10 mouse cellular contexts compared by ENCODE assay signal in genomic region chr4:132292988-132293387, GRCm38 (mm10). TPM values are rescaled to one million over a fixed set of nuclear protein-coding genes. Genes with fewer than 3 reads are reported as not detected.
A peak's percentile ranks its signal among the peaks of the same experiment; 100 is the strongest.
DNase-seq lines count a peak whose midpoint lies in the region; ATAC-seq and TF ChIP-seq lines count a peak whose summit lies in the region.
"Had no signal": no experiment of that assay in that cellular context is flagged by ENCODE, and none has a peak within 500 bp of the region (broad histone marks: within the 10 kb centered on the region; RNA-seq: fewer than 3 reads in every experiment).

No protein-coding gene starts in this region.

- no peak overlapping the region for H3K4me2 ChIP-seq in heart, postnatal 0 days (ENCODE audit: low read depth, low read length)
- no peak overlapping the region for H3K4me2 ChIP-seq in midbrain, postnatal 0 days (ENCODE audit: low read depth, low read length, poor library complexity, severe bottlenecking)
- H3K4me2 ChIP-seq in midbrain, embryonic 11.5 days, result no peak overlapping the region
- H3K4me2 ChIP-seq in lung, postnatal 0 days (replicated peaks; ENCODE audit: low read depth, low read length), result no peak overlapping the region
- H3K4me2 ChIP-seq in midbrain, embryonic 15.5 days, result no peak overlapping the region
- H3K4me2 ChIP-seq in forebrain, embryonic 12.5 days, result no peak overlapping the region
- H3K4me2 ChIP-seq: liver, embryonic 13.5 days had no signal

- peak; percentile 61 for DNase-seq in heart, postnatal 0 days (ENCODE audit: low spot score)
- DNase-seq in heart, postnatal 25 days (ENCODE audit: low spot score), result no peak
- peak; percentile 70 for DNase-seq in midbrain, postnatal 0 days (ENCODE audit: low spot score)
- no peak for DNase-seq in midbrain, embryonic 11.5 days (ENCODE audit: low spot score, missing footprints)
- DNase-seq in adrenal gland, adult 2 months, result peak; percentile 53
- peak; percentile 73 for DNase-seq in lung, postnatal 0 days (ENCODE audit: low spot score)
- DNase-seq: liver, embryonic 13.5 days had no signal

- intact Hi-C loops in heart, postnatal 25 days (cut with DNase I), result loop anchor here (1.0 to 5.0 kb wide), 3 partner anchors 52 to 219 kb away; partner anchors contain the start of gene Sesn2

- ATAC-seq in heart, postnatal 0 days (ENCODE audit: insufficient read depth, low read depth), result peak; percentile 75
- ATAC-seq in midbrain, postnatal 0 days (ENCODE audit: low FRiP score), result no peak
- ATAC-seq in midbrain, embryonic 11.5 days (ENCODE audit: low FRiP score), result no peak
- ATAC-seq in lung, postnatal 0 days, result peak; percentile 58; the same call in 1 of the 2 replicates
- ATAC-seq in midbrain, embryonic 15.5 days (replicated peaks), result no peak
- ATAC-seq in forebrain, embryonic 12.5 days (ENCODE audit: low FRiP score), result no peak

- 0 out of 2 replicates have a peak overlapping the region, but pooled peaks have one; percentile 4 for H3K27ac ChIP-seq in heart, postnatal 0 days (ENCODE audit: low read depth)
- H3K27ac ChIP-seq in midbrain, postnatal 0 days (ENCODE audit: low read depth, low read length), result no peak overlapping the region
- no peak overlapping the region for H3K27ac ChIP-seq in midbrain, embryonic 11.5 days (ENCODE audit: low read depth, low read length)
- H3K27ac ChIP-seq in lung, postnatal 0 days (ENCODE audit: low read length), result no peak overlapping the region
- H3K27ac ChIP-seq in midbrain, embryonic 15.5 days, result no peak overlapping the region
- no peak overlapping the region for H3K27ac ChIP-seq in forebrain, embryonic 12.5 days
- H3K27ac ChIP-seq: liver, embryonic 13.5 days had no signal

- TF ChIP-seq EP300 in heart, postnatal 0 days (IDR thresholded peaks at IDR 0.05; ENCODE audit: low read depth), result no peak
- no peak for TF ChIP-seq EP300 in lung, postnatal 0 days (IDR thresholded peaks at IDR 0.05)

- H3K36me3 ChIP-seq in heart, postnatal 0 days (replicated peaks; ENCODE audit: control insufficient read depth, insufficient read depth, low read length), result peaks cover 32% of the 10 kb centered on the region
- peaks cover 29% of the 10 kb centered on the region for H3K36me3 ChIP-seq in midbrain, postnatal 0 days (ENCODE audit: insufficient read depth, low read length)
- peaks cover 9% of the 10 kb centered on the region; the same call in 1 of the 2 replicates for H3K36me3 ChIP-seq in midbrain, embryonic 11.5 days (ENCODE audit: control insufficient read depth, insufficient read depth, low read length)
- peaks cover 14% of the 10 kb centered on the region; the same call in 1 of the 2 replicates for H3K36me3 ChIP-seq in lung, postnatal 0 days (ENCODE audit: insufficient read depth, low read length)
- H3K36me3 ChIP-seq in midbrain, embryonic 15.5 days (replicated peaks), result peaks cover 20% of the 10 kb centered on the region; the same call in 1 of the 2 replicates
- peaks cover 36% of the 10 kb centered on the region for H3K36me3 ChIP-seq in forebrain, embryonic 12.5 days (replicated peaks)

- no peaks in the 10 kb centered on the region for H3K9me3 ChIP-seq in heart, postnatal 0 days (replicated peaks; ENCODE audit: control insufficient read depth, low read length)
- no peaks in the 10 kb centered on the region for H3K9me3 ChIP-seq in midbrain, postnatal 0 days (ENCODE audit: low read length)
- peaks cover 5% of the 10 kb centered on the region; the same call in 1 of the 2 replicates for H3K9me3 ChIP-seq in midbrain, embryonic 11.5 days (ENCODE audit: control insufficient read depth, low read length)
- H3K9me3 ChIP-seq in lung, postnatal 0 days (ENCODE audit: low read length), result no peaks in the 10 kb centered on the region
- no peaks in the 10 kb centered on the region for H3K9me3 ChIP-seq in midbrain, embryonic 15.5 days
- H3K9me3 ChIP-seq in forebrain, embryonic 12.5 days, result peaks cover 5% of the 10 kb centered on the region; the same call in 1 of the 2 replicates

- no peak overlapping the region for H3K4me3 ChIP-seq in heart, postnatal 0 days (ENCODE audit: low read depth, low read length)
- H3K4me3 ChIP-seq in midbrain, postnatal 0 days (ENCODE audit: low read depth, low read length), result no peak overlapping the region
- no peak overlapping the region for H3K4me3 ChIP-seq in midbrain, embryonic 11.5 days (ENCODE audit: low read depth, low read length)
- H3K4me3 ChIP-seq in lung, postnatal 0 days (ENCODE audit: low read depth, low read length), result no peak overlapping the region
- no peak overlapping the region for H3K4me3 ChIP-seq in midbrain, embryonic 15.5 days
- no peak overlapping the region for H3K4me3 ChIP-seq in forebrain, embryonic 12.5 days (replicated peaks)
- H3K4me3 ChIP-seq: liver, embryonic 13.5 days had no signal

- no peak overlapping the region for H3K9ac ChIP-seq in heart, postnatal 0 days (replicated peaks; ENCODE audit: low read depth, low read length)
- no peak overlapping the region for H3K9ac ChIP-seq in midbrain, postnatal 0 days (replicated peaks; ENCODE audit: low read length, poor library complexity, severe bottlenecking)
- no peak overlapping the region for H3K9ac ChIP-seq in midbrain, embryonic 11.5 days (ENCODE audit: low read length)
- H3K9ac ChIP-seq in lung, postnatal 0 days (replicated peaks; ENCODE audit: low read depth), result no peak overlapping the region
- no peak overlapping the region for H3K9ac ChIP-seq in midbrain, embryonic 15.5 days
- no peak overlapping the region for H3K9ac ChIP-seq in forebrain, embryonic 12.5 days
- H3K9ac ChIP-seq: liver, embryonic 13.5 days had no signal

- WGBS in heart, postnatal 0 days, result 43% methylated on average over 4 of the region's 4 CpGs
- 44% methylated on average over 4 of the region's 4 CpGs for WGBS in midbrain, postnatal 0 days
- WGBS in midbrain, embryonic 11.5 days, result 50% methylated on average over 4 of the region's 4 CpGs
- 43% methylated on average over 4 of the region's 4 CpGs for WGBS in lung, postnatal 0 days
- WGBS in midbrain, embryonic 15.5 days, result 24% methylated on average over 4 of the region's 4 CpGs
- WGBS in forebrain, embryonic 12.5 days, result 41% methylated on average over 4 of the region's 4 CpGs

- H3K4me1 ChIP-seq in heart, postnatal 0 days (ENCODE audit: control insufficient read depth, insufficient read depth), result no peaks in the 10 kb centered on the region
- H3K4me1 ChIP-seq in midbrain, postnatal 0 days (ENCODE audit: insufficient read depth, low read length), result no peaks in the 10 kb centered on the region
- H3K4me1 ChIP-seq in midbrain, embryonic 11.5 days (ENCODE audit: control insufficient read depth, insufficient read depth, low read length), result no peaks in the 10 kb centered on the region
- no peaks in the 10 kb centered on the region for H3K4me1 ChIP-seq in lung, postnatal 0 days (ENCODE audit: insufficient read depth, low read depth, low read length)
- no peaks in the 10 kb centered on the region for H3K4me1 ChIP-seq in midbrain, embryonic 15.5 days
- no peaks in the 10 kb centered on the region for H3K4me1 ChIP-seq in forebrain, embryonic 12.5 days
- H3K4me1 ChIP-seq: liver, embryonic 13.5 days had no signal

- TF ChIP-seq CTCF in heart, postnatal 0 days (IDR thresholded peaks at IDR 0.05; ENCODE audit: low read depth), result peak; percentile 72
- peak; percentile 76 for TF ChIP-seq CTCF in midbrain, postnatal 0 days (IDR thresholded peaks at IDR 0.05)
- TF ChIP-seq CTCF in lung, postnatal 0 days (IDR thresholded peaks at IDR 0.05), result peak; percentile 79

- no peaks in the 10 kb centered on the region for H3K27me3 ChIP-seq in heart, postnatal 0 days (ENCODE audit: control insufficient read depth, insufficient read depth, low read length)
- no peaks in the 10 kb centered on the region for H3K27me3 ChIP-seq in midbrain, postnatal 0 days (ENCODE audit: insufficient read depth, low read length)
- no peaks in the 10 kb centered on the region for H3K27me3 ChIP-seq in midbrain, embryonic 11.5 days (ENCODE audit: control insufficient read depth, insufficient read depth, low read length)
- no peaks in the 10 kb centered on the region for H3K27me3 ChIP-seq in lung, postnatal 0 days (replicated peaks; ENCODE audit: insufficient read depth, low read length)
- no peaks in the 10 kb centered on the region for H3K27me3 ChIP-seq in midbrain, embryonic 15.5 days (replicated peaks)
- H3K27me3 ChIP-seq in forebrain, embryonic 12.5 days, result no peaks in the 10 kb centered on the region
- H3K27me3 ChIP-seq: liver, embryonic 13.5 days had no signal

RNA-seq across cellular contexts. Expression of gene Rab42, which starts 10.2 kb away (rescaled TPM):
- 1.2 TPM in 1 of 2 replicates, not detected in the other for total RNA-seq in heart, postnatal 0 days (2014; rRNA removed; ENCODE audit: low replicate concordance)
- polyA plus RNA-seq in heart, postnatal 0 days (2015; fragmentation: Nextera tagmentation; extraction: Ambion mirVana), result 2.9 and 3.9 TPM in 2 replicates
- total RNA-seq in heart, postnatal 25 days (2021), result 1 to 10 TPM in 1 of 2 experiments, under 1 TPM in 1; 0.57 to 1.1 TPM
- total RNA-seq in midbrain, postnatal 0 days (2014; rRNA removed), result 0.38 and 3.3 TPM in 2 replicates
- 4.2 and 4.3 TPM in 2 replicates for polyA plus RNA-seq in midbrain, postnatal 0 days (2015; fragmentation: Nextera tagmentation; extraction: Ambion mirVana)
- 0.42 and 0.59 TPM in 2 replicates for polyA plus RNA-seq in midbrain, embryonic 11.5 days (2014; fragmentation: Nextera tagmentation; extraction: Ambion mirVana)
- total RNA-seq in adrenal gland, adult 2 months (2021), result 1 to 10 TPM; 1.4 to 3.0 TPM
- 3.2 and 3.3 TPM in 2 replicates for polyA plus RNA-seq in adrenal gland, adult 2 months (2012; rRNA removed)
- polyA plus RNA-seq in lung, postnatal 0 days (2015; fragmentation: Nextera tagmentation; extraction: Ambion mirVana), result 2.3 and 3.1 TPM in 2 replicates
- polyA plus RNA-seq in midbrain, embryonic 15.5 days (2015; fragmentation: Nextera tagmentation; extraction: Ambion mirVana), result 2.0 and 2.4 TPM in 2 replicates
- polyA plus RNA-seq in forebrain, embryonic 12.5 days (2016; fragmentation: Nextera tagmentation; extraction: Ambion mirVana), result 0.78 and 0.82 TPM in 2 replicates
- total RNA-seq: gastrocnemius, postnatal 36 days had no signal

RNA-seq across cellular contexts. Expression of gene Taf12, which starts 18.8 kb away (rescaled TPM):
- 7.5 and 8.4 TPM in 2 replicates for total RNA-seq in heart, postnatal 0 days (2014; rRNA removed; ENCODE audit: low replicate concordance)
- 30.5 and 34.2 TPM in 2 replicates for polyA plus RNA-seq in heart, postnatal 0 days (2015; fragmentation: Nextera tagmentation; extraction: Ambion mirVana)
- total RNA-seq in heart, postnatal 25 days (2021), result 10 to 100 TPM; 30.2 TPM
- total RNA-seq in midbrain, postnatal 0 days (2014; rRNA removed), result 9.0 and 19.8 TPM in 2 replicates
- polyA plus RNA-seq in midbrain, postnatal 0 days (2015; fragmentation: Nextera tagmentation; extraction: Ambion mirVana), result 30.3 and 33.1 TPM in 2 replicates
- polyA plus RNA-seq in midbrain, embryonic 11.5 days (2014; fragmentation: Nextera tagmentation; extraction: Ambion mirVana), result 67.2 and 70.5 TPM in 2 replicates
- 10 to 100 TPM; 28.3 to 41.5 TPM for total RNA-seq in adrenal gland, adult 2 months (2021)
- 1.5 and 2.5 TPM in 2 replicates for polyA plus RNA-seq in adrenal gland, adult 2 months (2012; rRNA removed)
- 32.1 and 39.7 TPM in 2 replicates for polyA plus RNA-seq in lung, postnatal 0 days (2015; fragmentation: Nextera tagmentation; extraction: Ambion mirVana)
- polyA plus RNA-seq in midbrain, embryonic 15.5 days (2015; fragmentation: Nextera tagmentation; extraction: Ambion mirVana), result 45.2 and 47.7 TPM in 2 replicates
- 61.0 and 61.2 TPM in 2 replicates for polyA plus RNA-seq in forebrain, embryonic 12.5 days (2016; fragmentation: Nextera tagmentation; extraction: Ambion mirVana)

RNA-seq across cellular contexts. Expression of gene Gmeb1, which starts 31.6 kb away (rescaled TPM):
- 7.6 and 12.4 TPM in 2 replicates for total RNA-seq in heart, postnatal 0 days (2014; rRNA removed; ENCODE audit: low replicate concordance)
- 16.4 and 17.0 TPM in 2 replicates for polyA plus RNA-seq in heart, postnatal 0 days (2015; fragmentation: Nextera tagmentation; extraction: Ambion mirVana)
- 10 to 100 TPM; 10.5 to 11.5 TPM for total RNA-seq in heart, postnatal 25 days (2021)
- 10.6 and 21.0 TPM in 2 replicates for total RNA-seq in midbrain, postnatal 0 days (2014; rRNA removed)
- 28.8 and 30.5 TPM in 2 replicates for polyA plus RNA-seq in midbrain, postnatal 0 days (2015; fragmentation: Nextera tagmentation; extraction: Ambion mirVana)
- polyA plus RNA-seq in midbrain, embryonic 11.5 days (2014; fragmentation: Nextera tagmentation; extraction: Ambion mirVana), result 37.0 and 39.6 TPM in 2 replicates
- 10 to 100 TPM; 16.2 to 19.5 TPM for total RNA-seq in adrenal gland, adult 2 months (2021)
- polyA plus RNA-seq in adrenal gland, adult 2 months (2012; rRNA removed), result 8.5 and 12.2 TPM in 2 replicates
- 17.0 and 23.6 TPM in 2 replicates for polyA plus RNA-seq in lung, postnatal 0 days (2015; fragmentation: Nextera tagmentation; extraction: Ambion mirVana)
- 45.7 and 47.4 TPM in 2 replicates for polyA plus RNA-seq in midbrain, embryonic 15.5 days (2015; fragmentation: Nextera tagmentation; extraction: Ambion mirVana)
- polyA plus RNA-seq in forebrain, embryonic 12.5 days (2016; fragmentation: Nextera tagmentation; extraction: Ambion mirVana), result 46.3 and 47.8 TPM in 2 replicates

RNA-seq across cellular contexts. Expression of gene Trnau1ap, which starts 36.4 kb away (rescaled TPM):
- 51.3 and 69.0 TPM in 2 replicates for total RNA-seq in heart, postnatal 0 days (2014; rRNA removed; ENCODE audit: low replicate concordance)
- polyA plus RNA-seq in heart, postnatal 0 days (2015; fragmentation: Nextera tagmentation; extraction: Ambion mirVana), result 63.2 and 65.1 TPM in 2 replicates
- total RNA-seq in heart, postnatal 25 days (2021), result 10 to 100 TPM; 22.2 to 23.7 TPM
- 47.7 and 55.2 TPM in 2 replicates for total RNA-seq in midbrain, postnatal 0 days (2014; rRNA removed)
- 56.9 and 63.0 TPM in 2 replicates for polyA plus RNA-seq in midbrain, postnatal 0 days (2015; fragmentation: Nextera tagmentation; extraction: Ambion mirVana)
- polyA plus RNA-seq in midbrain, embryonic 11.5 days (2014; fragmentation: Nextera tagmentation; extraction: Ambion mirVana), result 78.0 and 83.3 TPM in 2 replicates
- 10 to 100 TPM; 31.6 to 36.4 TPM for total RNA-seq in adrenal gland, adult 2 months (2021)
- 14.9 and 16.5 TPM in 2 replicates for polyA plus RNA-seq in adrenal gland, adult 2 months (2012; rRNA removed)
- 49.8 and 52.9 TPM in 2 replicates for polyA plus RNA-seq in lung, postnatal 0 days (2015; fragmentation: Nextera tagmentation; extraction: Ambion mirVana)
- polyA plus RNA-seq in midbrain, embryonic 15.5 days (2015; fragmentation: Nextera tagmentation; extraction: Ambion mirVana), result 71.2 and 84.6 TPM in 2 replicates
- 77.8 and 88.3 TPM in 2 replicates for polyA plus RNA-seq in forebrain, embryonic 12.5 days (2016; fragmentation: Nextera tagmentation; extraction: Ambion mirVana)

Comparison
In these comparisons a context has a peak if more than half of its experiments do, and no peak if none do; other contexts are left out.
1. DNase-seq: peak in heart, postnatal 0 days (single experiment), midbrain, postnatal 0 days (single experiment), adrenal gland, adult 2 months (single experiment) and lung, postnatal 0 days (single experiment); none in heart, postnatal 25 days (single experiment) and midbrain, embryonic 11.5 days (single experiment).
2. ATAC-seq: peak in heart, postnatal 0 days (single experiment) and lung, postnatal 0 days (single experiment); none in midbrain, postnatal 0 days (single experiment), midbrain, embryonic 11.5 days (single experiment), midbrain, embryonic 15.5 days (single experiment) and forebrain, embryonic 12.5 days (single experiment).
3. Peak in every context shown above with its lines, with median percentiles within 50 percentile points of each other: CTCF ChIP-seq.